8 mouse cellular contexts compared by ENCODE assay signal in genomic region chr2:163693716-163694314, GRCm38 (mm10). TPM values are rescaled to one million over a fixed set of nuclear protein-coding genes. Genes with fewer than 3 reads are reported as not detected.
DNase-seq lines count a peak whose midpoint lies in the region; ATAC-seq and TF ChIP-seq lines count a peak whose summit lies in the region.

No protein-coding gene starts in this region.

- peak overlapping the region; percentile 29 for H3K4me2 ChIP-seq in lung, postnatal 0 days (replicated peaks; ENCODE audit: low read depth, low read length)

- peak overlapping the region; percentile 23; the same call in 1 of the 2 replicates for H3K9ac ChIP-seq in lung, postnatal 0 days (replicated peaks; ENCODE audit: low read depth)

- H3K9me3 ChIP-seq in lung, postnatal 0 days (ENCODE audit: low read length), result no peaks in the 10 kb centered on the region

- no peak overlapping the region for H3K4me3 ChIP-seq in cortical plate, adult 2 months (ENCODE audit: insufficient read depth, low read length)
- 0 out of 2 replicates have a peak overlapping the region, but pooled peaks have one; percentile 8 for H3K4me3 ChIP-seq in lung, postnatal 0 days (ENCODE audit: low read depth, low read length)

- no peak; the same call in 1 of the 2 replicates for TF ChIP-seq EP300 in lung, postnatal 0 days (IDR thresholded peaks at IDR 0.05)

- WGBS in lung, postnatal 0 days, result 43% methylated on average over 9 of the region's 9 CpGs

- intact Hi-C loops in gastrocnemius, postnatal 36 days (cut with DNase I), result loop anchor here (5.0 kb wide), 1 partner anchor 37 kb away; the partner anchor contains the start of gene Pkig

- peak; percentile 38 for DNase-seq in gastrocnemius, postnatal 25 days
- no peak for DNase-seq in gastrocnemius, postnatal 36 days
- peak; percentile 53 for DNase-seq in kidney, adult 11 months
- DNase-seq in lung, postnatal 0 days (ENCODE audit: low spot score), result peak; percentile 68
- no peak for DNase-seq in B cell, adult 2 months
- DNase-seq in left cerebral cortex, adult 8-10 months (ENCODE audit: low spot score in 2 of 2), result no peak

- H3K27ac ChIP-seq in cortical plate, adult 2 months (ENCODE audit: insufficient read depth, low read length), result peak overlapping the region; percentile 52
- peak overlapping the region; percentile 87 for H3K27ac ChIP-seq in lung, postnatal 0 days (ENCODE audit: low read length)

- H3K27me3 ChIP-seq in lung, postnatal 0 days (replicated peaks; ENCODE audit: insufficient read depth, low read length), result no peaks in the 10 kb centered on the region

- no peak for TF ChIP-seq CTCF in cortical plate, adult 2 months (IDR thresholded peaks at IDR 0.05; ENCODE audit: extremely low read depth, insufficient read depth, low read length)
- TF ChIP-seq CTCF in lung, postnatal 0 days (IDR thresholded peaks at IDR 0.05), result no peak

- peak; percentile 62 for ATAC-seq in lung, postnatal 0 days
- ATAC-seq in megakaryocyte-erythroid progenitor cell, adult 5-6 weeks (replicated peaks; ENCODE audit: low FRiP score, low TSS enrichment, poor library complexity, severe bottlenecking), result no peak

- H3K4me1 ChIP-seq in cortical plate, adult 2 months (ENCODE audit: control insufficient read depth, insufficient read depth, low read length), result peaks cover 21% of the 10 kb centered on the region
- H3K4me1 ChIP-seq in lung, postnatal 0 days (ENCODE audit: insufficient read depth, low read depth, low read length), result peaks cover 30% of the 10 kb centered on the region

- no peaks in the 10 kb centered on the region for H3K36me3 ChIP-seq in lung, postnatal 0 days (ENCODE audit: insufficient read depth, low read length)

- TF ChIP-seq POLR2A in cortical plate, adult 2 months (IDR thresholded peaks at IDR 0.05; ENCODE audit: extremely low read depth, insufficient read depth, low read length), result no peak

RNA-seq across cellular contexts. Expression of gene Pkig, which starts 35.6 kb away (rescaled TPM):
- total RNA-seq in gastrocnemius, postnatal 25 days (2021), result 10 to 100 TPM; 72.1 to 93.5 TPM
- total RNA-seq in gastrocnemius, postnatal 36 days (2021), result 10 to 100 TPM; 80.1 to 98.9 TPM
- 143 and 146 TPM in 2 replicates for polyA plus RNA-seq in cortical plate, adult 2 months (2012; rRNA removed)
- polyA plus RNA-seq in lung, postnatal 0 days (2015; fragmentation: Nextera tagmentation; extraction: Ambion mirVana), result 95.2 and 106 TPM in 2 replicates
- 92.1 and 105 TPM in 2 replicates for total RNA-seq in megakaryocyte-erythroid progenitor cell, adult 5-6 weeks (2014; fragmentation: Nextera tagmentation)
- total RNA-seq in megakaryocyte-erythroid progenitor cell, adult 5-6 weeks (2017), result 38.2 and 70.3 TPM in 2 replicates
- total RNA-seq in left cerebral cortex, adult 8-10 months (2022), result 100 to 1,000 TPM; 112 to 128 (median 121) TPM

RNA-seq across cellular contexts. Expression of gene Serinc3, which starts 48.9 kb away (rescaled TPM):
- 100 to 1,000 TPM in 1 of 2 experiments, 10 to 100 TPM in 1; 97.5 to 115 TPM for total RNA-seq in gastrocnemius, postnatal 25 days (2021)
- total RNA-seq in gastrocnemius, postnatal 36 days (2021), result 100 to 1,000 TPM; 101 to 136 TPM
- polyA plus RNA-seq in cortical plate, adult 2 months (2012; rRNA removed), result 209 and 210 TPM in 2 replicates
- polyA plus RNA-seq in lung, postnatal 0 days (2015; fragmentation: Nextera tagmentation; extraction: Ambion mirVana), result 96.7 and 106 TPM in 2 replicates
- total RNA-seq in megakaryocyte-erythroid progenitor cell, adult 5-6 weeks (2014; fragmentation: Nextera tagmentation), result 438 and 460 TPM in 2 replicates
- total RNA-seq in megakaryocyte-erythroid progenitor cell, adult 5-6 weeks (2017), result 469 and 531 TPM in 2 replicates
- 100 to 1,000 TPM; 225 to 241 (median 233) TPM for total RNA-seq in left cerebral cortex, adult 8-10 months (2022)

RNA-seq across cellular contexts. Expression of gene Ada, which starts 56.2 kb away (rescaled TPM):
- total RNA-seq in gastrocnemius, postnatal 25 days (2021), result 1 to 10 TPM in 1 of 2 experiments, under 1 TPM in 1; 0.20 to 1.0 TPM
- under 1 TPM; 0.25 to 0.79 TPM for total RNA-seq in gastrocnemius, postnatal 36 days (2021)
- polyA plus RNA-seq in cortical plate, adult 2 months (2012; rRNA removed), result 0.69 and 0.74 TPM in 2 replicates
- 3.2 and 3.6 TPM in 2 replicates for polyA plus RNA-seq in lung, postnatal 0 days (2015; fragmentation: Nextera tagmentation; extraction: Ambion mirVana)
- total RNA-seq in megakaryocyte-erythroid progenitor cell, adult 5-6 weeks (2014; fragmentation: Nextera tagmentation), result 8.0 and 10.6 TPM in 2 replicates
- total RNA-seq in megakaryocyte-erythroid progenitor cell, adult 5-6 weeks (2017), result 9.1 and 14.4 TPM in 2 replicates
- 1 to 10 TPM; 1.4 to 2.0 (median 1.5) TPM for total RNA-seq in left cerebral cortex, adult 8-10 months (2022)

Comparison
In these comparisons a context has a peak if more than half of its experiments do, and no peak if none do; other contexts are left out.
1. DNase-seq: peak in gastrocnemius, postnatal 25 days (single experiment), kidney, adult 11 months (single experiment) and lung, postnatal 0 days (single experiment); none in gastrocnemius, postnatal 36 days (0 of 2), B cell, adult 2 months (0 of 2) and left cerebral cortex, adult 8-10 months (0 of 2).